Mouse (Mus musculus) ES-E14 (cell line): ENCODE measurements around the gene Dsn1. TPM values are rescaled to one million over a fixed set of nuclear protein-coding genes. Genes with fewer than 3 reads are reported as not detected.

Experiments
- DNase-seq: peaks from one replicate; pipeline ENCODE4 v3.0.0-alpha.2; 2013; ENCODE audit warnings: low read depth, low spot score
- H3K27ac ChIP-seq: 2 replicates; pipeline ENCODE4 v1.5.1; 2012; ENCODE audit warnings: low read depth, mild to moderate bottlenecking, low read length, moderate library complexity, mixed read lengths; ENCODE audit not compliant: poor library complexity, insufficient read depth, severe bottlenecking
- H3K36me3 ChIP-seq: 2 replicates; pipeline ENCODE4 v1.6.1; 2012; ENCODE audit warnings: mild to moderate bottlenecking, low read length, moderate library complexity, mixed read lengths; ENCODE audit not compliant: control insufficient read depth, poor library complexity, insufficient read depth, severe bottlenecking
- H3K4me1 ChIP-seq, 2 experiments: fragments of 150-350 bp in 1 of 2; sonication (generic) in 1 of 2; 2 replicates each; pipeline ENCODE4 v1.6.1; 2012; ENCODE audit warnings: low read length in 2 of 2, mild to moderate bottlenecking in 1 of 2, mixed read lengths in 1 of 2; ENCODE audit not compliant: control insufficient read depth in 2 of 2, insufficient read depth in 2 of 2, poor library complexity in 1 of 2
- H3K4me3 ChIP-seq, 2 experiments: fragments of 150-350 bp in 1 of 2; sonication (generic) in 1 of 2; 2 replicates each; pipeline ENCODE4 v1.5.1; 2012; ENCODE audit warnings: low read length in 2 of 2, low read depth in 1 of 2, mild to moderate bottlenecking in 1 of 2, mixed read lengths in 1 of 2; ENCODE audit not compliant: insufficient read depth in 1 of 2, poor library complexity in 1 of 2, severe bottlenecking in 1 of 2
- H3K9ac ChIP-seq: 2 replicates; pipeline ENCODE4 v1.6.1; 2012; ENCODE audit warnings: low read depth, mild to moderate bottlenecking, low read length, mixed read lengths; ENCODE audit not compliant: poor library complexity, insufficient read depth, severe bottlenecking
- H3K9me3 ChIP-seq: fragments of 150-350 bp; sonication (generic); 2 replicates; pipeline ENCODE4 v1.6.1; 2012; ENCODE audit warnings: low read depth, mild to moderate bottlenecking, low read length; ENCODE audit not compliant: control insufficient read depth, insufficient read depth
- CHD2 ChIP-seq: IDR thresholded peaks from 2 replicates; pipeline ENCODE4 v1.6.1; 2014; ENCODE audit warnings: mild to moderate bottlenecking, low read depth, low read length, inconsistent platforms
- HCFC1 ChIP-seq: IDR thresholded peaks from 2 replicates; pipeline ENCODE4 v1.6.1; 2012; ENCODE audit warnings: low read length, inconsistent platforms, borderline replicate concordance; ENCODE audit not compliant: insufficient read depth
- MAFK ChIP-seq: IDR thresholded peaks from 2 replicates; pipeline ENCODE4 v1.6.1; 2014; ENCODE audit warnings: mild to moderate bottlenecking, low read depth, low read length, inconsistent platforms; ENCODE audit not compliant: insufficient read depth
- ZC3H11A ChIP-seq: IDR thresholded peaks from 2 replicates; pipeline ENCODE4 v1.6.1; 2012; ENCODE audit warnings: low read depth, mild to moderate bottlenecking, inconsistent platforms, low read length, borderline replicate concordance
- ZNF384 ChIP-seq: IDR thresholded peaks from 2 replicates; pipeline ENCODE4 v1.6.1; 2012; ENCODE audit warnings: low read depth, low read length, inconsistent platforms
- in situ Hi-C, 2 experiments: fragments of 600-800 bp; cut with MboI; formaldehyde crosslinking; loops; one replicate each; pipeline ENCODE4 v1.15.1; 2025; ENCODE audit warnings: low sequenced_read_pairs in 2 of 2, inconsistent platforms in 1 of 2; ENCODE audit not compliant: unreplicated experiment in 2 of 2
- total RNA-seq: library from RNA; depleted of rRNA; stranded (reverse); fragments of 300-350 nt; gene quantifications from 2 replicates; pipeline ENCODE4 v1.2.3, GENCODE M21; 2012

The Dsn1 gene
- total RNA-seq, 1 experiment, result 25.2 TPM

DNA sequence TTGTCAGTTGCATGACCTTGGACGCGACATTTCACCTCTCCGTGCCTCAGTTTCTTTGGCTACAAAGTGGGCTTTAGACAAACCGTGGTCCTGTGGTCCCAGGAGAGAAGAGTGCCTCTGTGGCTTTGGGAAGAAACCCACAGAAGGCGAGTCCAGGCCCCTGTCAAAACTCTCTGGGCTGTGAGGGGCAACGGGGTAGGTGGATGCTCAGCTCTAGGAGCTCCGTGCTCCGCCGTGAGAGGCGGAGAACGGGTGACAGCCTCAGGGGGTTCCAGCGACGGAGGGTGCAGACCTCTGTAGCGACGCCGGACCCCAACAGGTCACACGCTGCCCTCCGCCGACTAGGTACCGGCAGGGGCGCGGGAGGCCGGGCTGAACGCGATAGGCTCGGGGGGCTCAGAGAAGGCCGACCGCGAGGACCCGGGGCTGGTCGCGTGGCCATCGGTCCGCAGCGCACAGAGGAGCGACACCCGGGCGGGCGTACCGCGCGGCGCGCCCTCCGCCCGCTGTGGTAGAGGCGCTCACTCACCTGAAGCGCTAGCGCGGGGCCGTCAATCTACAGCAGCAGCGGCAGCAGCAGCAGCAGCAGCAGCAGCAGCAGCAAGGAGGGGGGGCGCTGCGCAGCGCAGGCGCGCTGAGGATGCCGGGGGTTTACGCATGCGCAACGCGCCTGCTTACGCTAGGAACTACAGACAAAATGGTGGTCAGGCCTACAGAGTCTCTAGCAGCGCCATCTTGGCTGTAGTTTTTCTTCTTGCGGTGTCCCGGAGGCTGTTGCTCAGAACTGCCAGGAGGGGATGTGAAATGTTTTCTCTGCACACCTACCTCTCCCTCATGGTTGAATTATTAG lies 15.3 kb downstream of the Dsn1 start, which contains the start of gene Ndrg3:
Gene Ndrg3 (minus strand): TSS at position 587 of the 850 bp plus-strand sequence.
- DNase-seq, result peak; percentile 85
- Histone ChIP-seq H3K9ac (peak within 1 kb of the TSS; percentile 80), H3K36me3 (peaks cover 12% of the 10 kb centered on the region), H3K27ac (no peak within 1 kb of the TSS), H3K4me3 (peak within 1 kb of the TSS; percentile 72 to 85), H3K9me3 (no peaks in the 10 kb centered on the region), H3K4me1 (no peaks in the 10 kb centered on the region)
- in situ Hi-C loops, result no loop called here
- TF ChIP-seq HCFC1 (peak; percentile 95), MAFK (no peak)

DNA sequence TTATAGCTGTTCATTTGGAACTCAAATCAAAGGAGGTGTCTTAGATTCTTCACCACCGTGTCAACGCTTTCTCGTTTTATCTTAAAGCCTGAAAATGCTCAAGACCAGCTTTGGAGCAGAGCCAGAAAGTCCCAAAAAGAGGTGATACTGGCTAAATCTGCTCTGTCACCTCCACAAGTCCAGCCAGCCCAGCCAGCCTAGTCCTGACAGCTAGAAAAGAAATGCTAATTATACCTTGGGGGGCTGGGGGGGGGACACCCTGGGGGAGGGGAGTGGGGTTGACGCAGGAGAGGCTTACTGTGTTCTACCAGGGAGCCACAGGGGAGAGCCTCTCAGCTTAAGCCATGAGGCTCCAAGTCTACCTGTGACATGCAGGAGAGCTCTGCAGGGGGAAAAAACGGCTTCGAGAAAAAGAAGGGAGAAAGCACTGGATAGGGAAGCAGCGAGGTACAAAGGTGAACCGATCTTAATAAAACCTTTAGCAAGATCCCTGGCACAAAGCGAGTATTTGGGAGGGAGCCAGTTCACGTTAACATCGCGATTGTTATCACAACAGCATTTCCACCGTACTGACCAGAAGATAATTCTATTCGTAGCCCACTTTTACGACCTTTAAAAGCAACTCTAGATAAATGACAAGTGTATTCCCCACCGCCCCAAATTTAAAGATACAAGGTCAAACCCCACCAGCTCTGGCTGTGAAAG lies 16.1 kb downstream of the Dsn1 start:
- DNase-seq, result no peak
- no peak for TF ChIP-seq MAFK
- TF ChIP-seq ZNF384, result no peak
- Histone ChIP-seq H3K9me3 (no peaks in the 10 kb centered on the region), H3K4me3 (peak overlapping the region; percentile 72 to 85), H3K36me3 (peaks cover 8% of the 10 kb centered on the region), H3K9ac (peak overlapping the region; percentile 80), H3K4me1 (no peaks in the 10 kb centered on the region), H3K27ac (no peak overlapping the region)
- in situ Hi-C loops, result no loop called here

GRCm38 (mm10) chr2:156987316-156987715 lies 19.6 kb downstream of the Dsn1 start:
- H3K9me3 ChIP-seq, result no peaks in the 10 kb centered on the region
- no peak for TF ChIP-seq HCFC1
- no peak for TF ChIP-seq MAFK
- TF ChIP-seq ZNF384, result no peak
- no peak for TF ChIP-seq CHD2
- no peak for TF ChIP-seq ZC3H11A
- no peak for DNase-seq
- H3K4me1 ChIP-seq, result peaks cover 2 to 5% of the 10 kb centered on the region in 2 experiments; a peak in 2 of 4 replicates
- no peak overlapping the region for H3K4me3 ChIP-seq
- H3K9ac ChIP-seq, result no peak overlapping the region
- in situ Hi-C loops, result no loop called here
- no peak overlapping the region for H3K27ac ChIP-seq
- no peaks in the 10 kb centered on the region for H3K36me3 ChIP-seq

DNA sequence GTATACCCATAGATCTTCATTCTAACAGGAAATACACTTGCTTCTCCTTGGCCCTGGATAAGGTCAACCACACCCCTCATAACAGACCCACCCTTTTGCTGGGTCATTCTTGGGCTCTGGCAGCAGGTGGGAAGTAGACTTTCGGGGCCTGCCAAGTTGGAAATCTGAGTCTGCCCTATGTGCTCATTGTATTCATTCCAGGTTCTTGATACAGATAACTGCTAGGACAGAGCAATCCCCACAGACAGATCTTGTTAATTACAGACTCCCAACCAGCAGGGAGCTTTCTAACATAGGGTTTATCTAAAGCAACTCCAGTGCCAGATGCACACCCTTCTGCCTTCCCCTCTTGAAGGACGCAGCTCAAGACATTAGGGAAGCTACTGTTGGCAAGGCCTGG lies 24.1 kb downstream of the Dsn1 start:
- in situ Hi-C loops, result no loop called here

More for the DNA sequence above, 24.1 kb downstream of the Dsn1 start:
- Histone ChIP-seq H3K9ac (no peak overlapping the region), H3K9me3 (no peaks in the 10 kb centered on the region), H3K36me3 (no peaks in the 10 kb centered on the region), H3K4me3 (no peak overlapping the region), H3K27ac (no peak overlapping the region), H3K4me1 (peaks cover 7 to 9% of the 10 kb centered on the region in 2 experiments; a peak in 2 of 4 replicates)
- no peak for DNase-seq
- TF ChIP-seq MAFK (no peak), ZC3H11A (no peak), ZNF384 (no peak)
